Mouse (Mus musculus) spleen, adult 2 months (tissue): ENCODE results near the gene Creb5.

ENCODE experiments used
- CTCF ChIP-seq: fragments of 200-500 bp; IDR thresholded peaks from 2 replicates; pipeline ENCODE4 v1.5.1; 2011; ENCODE audit warnings: mild to moderate bottlenecking, inconsistent platforms; ENCODE audit not compliant: insufficient read depth, insufficient read length, insufficient replicate concordance; ENCODE audit errors: extremely low read depth
- POLR2A ChIP-seq: fragments of 200-500 bp; IDR thresholded peaks from 2 replicates; pipeline ENCODE4 v1.6.1; 2011; ENCODE audit warnings: low read depth, low read length, inconsistent platforms

DNA sequence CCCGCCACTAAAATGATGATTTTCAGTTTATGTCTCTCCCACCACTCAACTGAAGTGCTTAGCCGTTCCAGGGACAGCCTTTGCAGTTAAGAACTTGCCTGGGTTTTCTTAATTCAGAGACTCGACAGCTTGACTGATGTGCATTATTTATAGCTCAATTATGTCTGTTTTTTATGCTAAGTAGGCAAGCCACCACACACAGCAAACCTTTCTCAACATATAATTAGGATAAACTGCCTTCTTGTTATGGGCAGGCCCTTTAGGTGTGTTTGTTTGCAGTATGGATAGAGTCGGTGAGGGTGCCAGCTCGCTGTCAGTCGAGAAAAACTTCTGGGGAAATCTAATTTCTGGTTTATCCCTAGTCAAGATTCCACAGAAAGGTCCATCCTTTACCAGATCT, 409.4 kb downstream of the Creb5 start:
- TF ChIP-seq POLR2A = no peak
- TF ChIP-seq CTCF = no peak
